Mouse (Mus musculus) limb, embryonic 15.5 days (tissue): Measurements from ENCODE around the gene 2700049A03Rik. TPM values are rescaled to one million over a fixed set of nuclear protein-coding genes. Genes with fewer than 3 reads are reported as not detected.

Experiments used
- ATAC-seq: fragments of 200-750 bp; cut with Nextera tagmentation; 2 replicates; pipeline ENCODE4 v1.8.0; 2017; ENCODE audit warnings: low read depth, moderate TSS enrichment; ENCODE audit not compliant: insufficient number of reproducible peaks, low FRiP score, low TSS enrichment
- H3K27ac ChIP-seq: fragments of 300-500 bp; sonication (generic); 2 replicates; pipeline ENCODE4 v1.5.1; 2015; ENCODE audit warnings: moderate library complexity, mild to moderate bottlenecking, inconsistent platforms
- H3K27me3 ChIP-seq: fragments of 300-500 bp; sonication (generic); 2 replicates; pipeline ENCODE4 v1.6.1; 2015; ENCODE audit warnings: inconsistent platforms
- H3K36me3 ChIP-seq: fragments of 300-500 bp; sonication (generic); 2 replicates; pipeline ENCODE4 v1.6.1; 2015; ENCODE audit warnings: inconsistent platforms
- H3K4me1 ChIP-seq: fragments of 300-500 bp; sonication (generic); 2 replicates; pipeline ENCODE4 v1.6.1; 2015; ENCODE audit warnings: inconsistent platforms
- H3K4me2 ChIP-seq: fragments of 300-500 bp; sonication (generic); 2 replicates; pipeline ENCODE4 v1.6.1; 2015; ENCODE audit warnings: mild to moderate bottlenecking, inconsistent platforms
- H3K4me3 ChIP-seq: fragments of 300-500 bp; sonication (generic); 2 replicates; pipeline ENCODE4 v1.5.1; 2015; ENCODE audit warnings: mild to moderate bottlenecking, inconsistent platforms
- H3K9ac ChIP-seq: fragments of 300-500 bp; sonication (generic); 2 replicates; pipeline ENCODE4 v1.6.1; 2015; ENCODE audit warnings: inconsistent platforms
- H3K9me3 ChIP-seq: fragments of 300-500 bp; sonication (generic); 2 replicates; pipeline ENCODE4 v1.6.1; 2016; ENCODE audit warnings: inconsistent platforms
- WGBS: fragments of 180-500 bp; shearing (Covaris S2); methylation state at CpG from one replicate; pipeline ENCODE4 v1.1.7; 2015; 5-methylcytosine and 5-hydroxymethylcytosine counted together
- polyA plus RNA-seq: library from polyadenylated mRNA; unstranded; fragments of >200 nt; fragmentation: Nextera tagmentation; extraction: Ambion mirVana; gene quantifications from 2 replicates; pipeline ENCODE4 v1.2.1, GENCODE M21; 2015

Gene 2700049A03Rik
- polyA plus RNA-seq, 1 experiment from 2014 or later: 11.5 TPM

DNA sequence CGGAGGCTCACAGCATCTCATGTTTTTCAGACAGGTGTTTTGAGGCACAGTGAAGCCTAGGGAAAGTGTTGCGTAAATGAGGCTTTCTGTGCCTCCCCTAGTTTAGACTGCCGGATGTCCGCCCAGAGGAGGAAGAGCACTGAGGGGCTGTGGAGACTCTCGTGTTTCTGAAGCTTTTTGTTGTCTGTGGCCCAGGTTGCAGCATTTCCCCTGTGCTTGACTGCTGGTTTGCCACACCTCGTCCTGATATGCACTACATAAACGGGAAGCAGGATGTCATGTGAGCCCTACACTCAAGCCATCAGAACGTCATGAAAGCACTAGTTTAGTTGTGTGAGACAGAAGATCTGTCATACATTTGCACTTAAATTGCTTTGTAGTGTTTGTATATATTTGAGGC, 56.1 kb downstream of the 2700049A03Rik start:
- Histone ChIP-seq H3K9me3 (no peaks in the 10 kb centered on the region), H3K4me1 (no peaks in the 10 kb centered on the region), H3K27ac (no peak overlapping the region), H3K4me3 (no peak overlapping the region), H3K27me3 (no peaks in the 10 kb centered on the region), H3K36me3 (peaks cover 60% of the 10 kb centered on the region), H3K4me2 (no peak overlapping the region), H3K9ac (no peak overlapping the region)
- WGBS: 79% methylated on average over 8 of the region's 8 CpGs
- ATAC-seq: no peak

GRCm38 (mm10) chr12:71197671-71198070, 61.0 kb downstream of the 2700049A03Rik start:
- H3K4me1 ChIP-seq: peaks cover 8% of the 10 kb centered on the region
- peaks cover 28% of the 10 kb centered on the region for H3K36me3 ChIP-seq
- no peak overlapping the region for H3K4me3 ChIP-seq
- ATAC-seq: no peak
- H3K27me3 ChIP-seq: no peaks in the 10 kb centered on the region
- no peak overlapping the region for H3K27ac ChIP-seq
- no peaks in the 10 kb centered on the region for H3K9me3 ChIP-seq
- H3K4me2 ChIP-seq: no peak overlapping the region
- no peak overlapping the region for H3K9ac ChIP-seq
- WGBS: 42% methylated on average over 3 of the region's 3 CpGs

DNA sequence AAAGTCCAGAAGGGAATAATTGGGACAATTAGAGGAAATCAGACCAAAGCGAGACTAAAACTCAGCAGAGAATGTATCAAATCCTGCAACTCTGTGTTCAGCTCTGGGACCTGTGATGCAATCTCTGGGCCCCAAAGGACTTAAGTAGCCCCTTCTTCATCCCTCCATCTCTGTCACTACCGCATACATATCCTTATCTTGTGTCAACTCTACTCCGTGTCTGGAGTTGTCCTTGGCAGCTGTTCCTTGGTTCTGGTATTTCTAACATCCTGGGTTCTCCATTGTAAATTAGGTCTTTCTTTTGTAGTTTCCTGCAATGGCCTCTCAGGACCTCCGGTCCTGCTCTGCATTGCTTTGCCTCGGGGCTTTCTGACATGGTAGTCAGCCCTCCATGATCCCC, 65.1 kb downstream of the 2700049A03Rik start:
- no peak overlapping the region for H3K4me2 ChIP-seq
- ATAC-seq: no peak
- no peak overlapping the region for H3K4me3 ChIP-seq
- peak overlapping the region; percentile 67 for H3K27ac ChIP-seq
- no peaks in the 10 kb centered on the region for H3K27me3 ChIP-seq
- peaks cover 2% of the 10 kb centered on the region; the same call in 1 of the 2 replicates for H3K36me3 ChIP-seq
- peaks cover 12% of the 10 kb centered on the region for H3K4me1 ChIP-seq
- H3K9me3 ChIP-seq: no peaks in the 10 kb centered on the region
- H3K9ac ChIP-seq: no peak overlapping the region
- 61% methylated on average over 5 of the region's 5 CpGs for WGBS

DNA sequence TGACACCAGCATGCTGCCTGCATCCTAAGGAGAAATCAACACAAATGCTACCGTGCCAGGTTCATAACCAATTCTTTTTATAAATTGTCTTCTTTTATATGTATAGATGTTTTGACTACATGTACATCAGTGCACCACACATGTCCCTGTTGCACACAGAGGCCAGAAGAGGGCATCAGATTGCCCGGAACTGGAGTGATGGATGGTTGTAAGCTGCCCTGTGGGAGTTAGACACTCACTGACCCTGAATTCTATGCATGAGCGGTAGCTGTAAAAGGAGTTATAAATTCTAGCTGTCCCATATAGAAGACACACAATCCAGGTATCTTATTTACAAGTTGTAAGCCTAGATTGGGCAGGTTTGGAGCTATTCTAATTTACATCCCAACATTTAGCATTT, 67.7 kb downstream of the 2700049A03Rik start:
- no peaks in the 10 kb centered on the region for H3K36me3 ChIP-seq
- no peak overlapping the region for H3K27ac ChIP-seq
- H3K9ac ChIP-seq: no peak overlapping the region
- no peaks in the 10 kb centered on the region for H3K27me3 ChIP-seq
- H3K4me2 ChIP-seq: no peak overlapping the region
- H3K4me1 ChIP-seq: peaks cover 12% of the 10 kb centered on the region
- WGBS: 85% methylated on average over 3 of the region's 3 CpGs
- no peak for ATAC-seq
- H3K9me3 ChIP-seq: no peaks in the 10 kb centered on the region
- no peak overlapping the region for H3K4me3 ChIP-seq

- no peak overlapping the region for H3K4me2 ChIP-seq
- peaks cover 12% of the 10 kb centered on the region; the same call in 1 of the 2 replicates for H3K36me3 ChIP-seq
- H3K4me3 ChIP-seq: no peak overlapping the region
- ATAC-seq: peak; percentile 40; the same call in 1 of the 2 replicates
- H3K27me3 ChIP-seq: no peaks in the 10 kb centered on the region
- H3K4me1 ChIP-seq: peaks cover 13% of the 10 kb centered on the region
- H3K9me3 ChIP-seq: no peaks in the 10 kb centered on the region
- no peak overlapping the region for H3K9ac ChIP-seq
- WGBS: 65% methylated on average over 9 of the region's 9 CpGs
- H3K27ac ChIP-seq: no peak overlapping the region
Observed at GRCm38 (mm10) chr12:71217191-71217590, 80.5 kb downstream of the 2700049A03Rik start.

GRCm38 (mm10) chr12:71217866-71218522, 81.3 kb downstream of the 2700049A03Rik start:
- H3K27me3 ChIP-seq: no peaks in the 10 kb centered on the region
- H3K4me1 ChIP-seq: peaks cover 13% of the 10 kb centered on the region
- no peak overlapping the region for H3K27ac ChIP-seq
- WGBS: 65% methylated on average over 6 of the region's 6 CpGs
- ATAC-seq: 0 out of 2 replicates have a peak, but pooled peaks have one; percentile 24
- no peaks in the 10 kb centered on the region for H3K9me3 ChIP-seq
- no peak overlapping the region for H3K4me3 ChIP-seq
- no peak overlapping the region for H3K4me2 ChIP-seq
- no peak overlapping the region for H3K9ac ChIP-seq
- H3K36me3 ChIP-seq: peaks cover 12% of the 10 kb centered on the region; the same call in 1 of the 2 replicates

DNA sequence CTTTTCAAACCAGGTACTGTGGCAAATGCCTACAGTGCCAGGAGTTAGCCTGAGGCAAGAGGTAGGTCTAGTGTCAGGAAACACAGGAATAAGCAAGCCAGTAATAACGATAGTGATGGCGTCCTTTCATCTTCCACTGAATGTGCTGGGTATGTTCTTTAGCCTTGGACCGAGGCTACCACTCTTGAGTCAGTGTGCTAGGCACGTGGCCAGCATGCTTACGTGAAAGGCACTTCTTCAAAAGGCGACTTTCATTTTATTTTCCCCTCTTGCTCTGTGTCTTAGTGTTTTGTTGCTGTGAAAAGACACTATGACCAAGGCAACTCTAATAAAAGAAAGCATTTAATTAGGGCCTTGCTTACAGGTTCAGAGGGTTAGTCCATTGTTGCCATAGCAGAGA, 86.1 kb downstream of the 2700049A03Rik start:
- no peaks in the 10 kb centered on the region for H3K27me3 ChIP-seq
- ATAC-seq: no peak
- H3K27ac ChIP-seq: no peak overlapping the region
- H3K4me1 ChIP-seq: peaks cover 7% of the 10 kb centered on the region
- no peak overlapping the region for H3K4me2 ChIP-seq
- H3K9me3 ChIP-seq: no peaks in the 10 kb centered on the region
- peaks cover 23% of the 10 kb centered on the region; the same call in 1 of the 2 replicates for H3K36me3 ChIP-seq
- H3K9ac ChIP-seq: no peak overlapping the region
- WGBS: 83% methylated on average over 6 of the region's 6 CpGs
- H3K4me3 ChIP-seq: no peak overlapping the region

- no peak overlapping the region for H3K4me3 ChIP-seq
- no peak for ATAC-seq
- 42% methylated on average over 4 of the region's 4 CpGs for WGBS
- no peaks in the 10 kb centered on the region for H3K9me3 ChIP-seq
- H3K4me2 ChIP-seq: no peak overlapping the region
- no peaks in the 10 kb centered on the region for H3K27me3 ChIP-seq
- 0 out of 2 replicates have a peak, but pooled peaks cover 12% of the 10 kb centered on the region for H3K36me3 ChIP-seq
- H3K27ac ChIP-seq: no peak overlapping the region
- H3K4me1 ChIP-seq: peaks cover 8% of the 10 kb centered on the region; the same call in 1 of the 2 replicates
- H3K9ac ChIP-seq: no peak overlapping the region
Observed at GRCm38 (mm10) chr12:71227769-71228168, 91.1 kb downstream of the 2700049A03Rik start.

DNA sequence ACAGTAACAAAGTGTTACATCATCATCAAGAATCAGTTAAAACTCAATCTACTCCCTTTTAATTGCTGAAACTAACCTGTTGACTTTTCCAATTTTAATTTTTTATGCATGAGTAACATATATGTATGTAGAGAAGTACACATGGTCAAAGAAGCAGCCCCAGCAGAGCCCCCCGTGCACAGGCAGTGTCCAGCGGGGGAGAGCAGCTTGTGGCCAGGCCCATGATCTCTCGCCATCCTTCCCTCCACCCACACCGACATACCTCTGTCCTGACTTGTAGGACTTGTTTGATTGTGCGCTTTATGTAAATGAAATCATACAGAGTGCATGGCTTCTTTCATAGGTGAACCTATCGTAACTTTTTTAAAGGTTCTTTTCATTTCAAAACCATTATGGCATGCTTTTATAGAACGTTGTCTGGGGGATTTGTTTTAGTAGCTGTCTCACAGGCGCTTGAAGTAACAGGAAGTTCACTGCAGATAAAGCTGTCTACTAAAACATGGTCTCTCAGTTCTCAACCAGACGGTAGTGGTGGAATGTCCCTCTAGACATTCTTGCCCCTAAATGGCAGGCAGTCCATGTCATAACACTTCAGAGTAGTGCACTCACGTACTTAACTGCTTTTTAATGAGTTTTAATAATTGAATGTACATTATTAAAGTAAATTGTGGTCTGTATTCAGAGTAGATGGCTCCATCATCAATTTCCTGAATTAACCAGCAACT, 92.4 kb downstream of the 2700049A03Rik start:
- H3K4me3 ChIP-seq: no peak overlapping the region
- no peaks in the 10 kb centered on the region for H3K9me3 ChIP-seq
- no peak overlapping the region for H3K27ac ChIP-seq
- peaks cover 8% of the 10 kb centered on the region; the same call in 1 of the 2 replicates for H3K4me1 ChIP-seq
- no peak for ATAC-seq
- H3K27me3 ChIP-seq: no peaks in the 10 kb centered on the region
- no peak overlapping the region for H3K4me2 ChIP-seq
- 44% methylated on average over 10 of the region's 10 CpGs for WGBS
- H3K9ac ChIP-seq: no peak overlapping the region
- H3K36me3 ChIP-seq: 0 out of 2 replicates have a peak, but pooled peaks cover 11% of the 10 kb centered on the region

DNA sequence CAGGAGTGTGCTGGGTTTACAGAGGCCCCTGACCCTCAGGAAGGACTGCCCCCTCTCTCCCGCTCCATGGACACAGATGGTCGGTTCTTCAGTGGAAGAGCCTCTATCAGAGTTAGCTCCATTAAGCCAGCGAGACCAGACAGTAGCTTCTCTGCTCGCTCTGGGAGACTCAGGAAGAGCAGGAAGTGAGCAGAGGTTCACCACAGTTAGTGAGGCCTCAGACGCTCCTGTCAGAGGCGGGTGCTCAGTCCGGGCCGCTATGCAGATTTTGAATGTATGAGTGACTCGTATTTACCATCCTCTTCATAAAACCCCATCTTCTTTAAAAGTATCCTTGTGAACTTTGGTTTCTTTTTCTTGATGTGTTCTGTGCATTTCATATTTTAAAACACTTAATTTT, 94.9 kb downstream of the 2700049A03Rik start:
- no peaks in the 10 kb centered on the region for H3K27me3 ChIP-seq
- H3K4me2 ChIP-seq: no peak overlapping the region
- H3K27ac ChIP-seq: no peak overlapping the region
- peaks cover 8% of the 10 kb centered on the region; the same call in 1 of the 2 replicates for H3K4me1 ChIP-seq
- H3K36me3 ChIP-seq: no peaks in the 10 kb centered on the region
- ATAC-seq: no peak
- H3K4me3 ChIP-seq: no peak overlapping the region
- no peak overlapping the region for H3K9ac ChIP-seq
- WGBS: 93% methylated on average over 9 of the region's 9 CpGs
- no peaks in the 10 kb centered on the region for H3K9me3 ChIP-seq

GRCm38 (mm10) chr12:71233426-71233825, 96.8 kb downstream of the 2700049A03Rik start:
- Histone ChIP-seq H3K9ac (no peak overlapping the region), H3K9me3 (no peaks in the 10 kb centered on the region), H3K36me3 (no peaks in the 10 kb centered on the region), H3K4me2 (no peak overlapping the region), H3K27ac (no peak overlapping the region), H3K4me1 (0 out of 2 replicates have a peak, but pooled peaks cover 5% of the 10 kb centered on the region), H3K27me3 (no peaks in the 10 kb centered on the region), H3K4me3 (no peak overlapping the region)
- 68% methylated on average over 5 of the region's 5 CpGs for WGBS
- no peak for ATAC-seq

- H3K4me1 ChIP-seq: no peaks in the 10 kb centered on the region
- no peak overlapping the region for H3K9ac ChIP-seq
- no peaks in the 10 kb centered on the region for H3K27me3 ChIP-seq
- ATAC-seq: no peak
- no peak overlapping the region for H3K4me3 ChIP-seq
- no peak overlapping the region for H3K27ac ChIP-seq
- peaks cover 1% of the 10 kb centered on the region; the same call in 1 of the 2 replicates for H3K9me3 ChIP-seq
- no peak overlapping the region for H3K4me2 ChIP-seq
- H3K36me3 ChIP-seq: peaks cover 14% of the 10 kb centered on the region
- 92% methylated on average over 4 of the region's 4 CpGs for WGBS
Observed at GRCm38 (mm10) chr12:71237074-71237473, 100.4 kb downstream of the 2700049A03Rik start.
